Mouse (Mus musculus) heart, postnatal 25 days (tissue): ENCODE results near the gene Syt3. TPM values are rescaled to one million over a fixed set of nuclear protein-coding genes. Genes with fewer than 3 reads are reported as not detected.

ENCODE experiments used
- DNase-seq: peaks from one replicate; pipeline ENCODE4 v3.0.0; 2022; ENCODE audit warnings: low spot score
- intact Hi-C: fragments of 180-260 bp; cut with DNase I; formaldehyde crosslinking; loops from one replicate; pipeline ENCODE4 v1.15.1; 2025
- total RNA-seq, 2 experiments: library from RNA; stranded (reverse); gene quantifications; 2 replicates each; pipeline ENCODE4 v1.2.3; 2021

The Syt3 gene
- total RNA-seq, result 1 to 10 TPM; 1.3 to 2.2 TPM

GRCm38 (mm10) chr7:44383980-44384715 lies at the start of gene Syt3:
Gene Syt3 (plus strand): TSS chr7:44384102.
- intact Hi-C loops, result no loop called here
- DNase-seq, result no peak

- DNase-seq, result no peak
- intact Hi-C loops, result no loop called here
These were observed 49.8 kb upstream of the Syt3 start for GRCm38 (mm10) chr7:44334139-44334538.

- no peak for DNase-seq
These were observed 48.6 kb upstream of the Syt3 start for GRCm38 (mm10) chr7:44335031-44335878.

GRCm38 (mm10) chr7:44336046-44337021 lies 47.6 kb upstream of the Syt3 start:
- DNase-seq, result no peak
- intact Hi-C loops, result no loop called here

More at GRCm38 (mm10) chr7:44335031-44335878, 48.6 kb upstream of the Syt3 start:
- intact Hi-C loops, result no loop called here

GRCm38 (mm10) chr7:44337121-44337849 lies 46.6 kb upstream of the Syt3 start:
- intact Hi-C loops, result no loop called here
- DNase-seq, result no peak

GRCm38 (mm10) chr7:44340226-44340625 lies 43.7 kb upstream of the Syt3 start:
- intact Hi-C loops, result no loop called here
- no peak for DNase-seq

- intact Hi-C loops, result no loop called here
- no peak for DNase-seq
These were observed 42.8 kb upstream of the Syt3 start for GRCm38 (mm10) chr7:44341119-44341518.

GRCm38 (mm10) chr7:44341714-44342113 lies 42.2 kb upstream of the Syt3 start:
- intact Hi-C loops, result no loop called here
- no peak for DNase-seq

- intact Hi-C loops, result no loop called here
- no peak for DNase-seq
These were observed 40.4 kb upstream of the Syt3 start for GRCm38 (mm10) chr7:44343459-44344015.

GRCm38 (mm10) chr7:44344622-44345021 lies 39.3 kb upstream of the Syt3 start:
- intact Hi-C loops, result no loop called here
- DNase-seq, result no peak

GRCm38 (mm10) chr7:44349043-44349442 lies 34.9 kb upstream of the Syt3 start:
- no peak for DNase-seq
- intact Hi-C loops, result no loop called here

- intact Hi-C loops, result loop anchor here (1.0 kb wide), 1 partner anchor 89 kb away; no protein-coding TSS in a partner anchor
- no peak for DNase-seq
These were observed 32.8 kb upstream of the Syt3 start for GRCm38 (mm10) chr7:44350957-44351711.

GRCm38 (mm10) chr7:44351881-44352749 lies 31.8 kb upstream of the Syt3 start:
- intact Hi-C loops, result loop anchor here (1.0 kb wide), 1 partner anchor 90 kb away; no protein-coding TSS in a partner anchor

GRCm38 (mm10) chr7:44352750-44353600 lies 30.9 kb upstream of the Syt3 start:
- no peak for DNase-seq
- intact Hi-C loops, result no loop called here

More at GRCm38 (mm10) chr7:44351881-44352749, 31.8 kb upstream of the Syt3 start:
- no peak for DNase-seq

GRCm38 (mm10) chr7:44353601-44354340 lies 30.1 kb upstream of the Syt3 start:
- intact Hi-C loops, result no loop called here
- DNase-seq, result no peak

GRCm38 (mm10) chr7:44355411-44355810 lies 28.5 kb upstream of the Syt3 start:
- no peak for DNase-seq
- intact Hi-C loops, result no loop called here
